Mouse (Mus musculus) CH12.LX (cell line): ENCODE measurements around the gene Vsir. TPM values are rescaled to one million over a fixed set of nuclear protein-coding genes. Genes with fewer than 3 reads are reported as not detected.

Experiments used
- DNase-seq: peaks from one replicate; pipeline ENCODE4 v3.0.0-alpha.2; 2013; ENCODE audit errors: extremely low read depth
- H3K27ac ChIP-seq: 2 replicates; pipeline ENCODE4 v1.5.1; 2012; ENCODE audit warnings: low read depth, mild to moderate bottlenecking, control low read depth, moderate library complexity; ENCODE audit not compliant: insufficient read depth
- H3K27me3 ChIP-seq: replicated peaks from 2 replicates; pipeline ENCODE3; 2012; ENCODE audit warnings: inconsistent platforms
- H3K36me3 ChIP-seq, 2 experiments: replicated peaks in 1 of 2; 2 replicates each; pipeline versions ENCODE3 to v1.6.1; 2012; ENCODE audit warnings: inconsistent platforms in 1 of 2, low read length in 1 of 2, mild to moderate bottlenecking in 1 of 2, mixed read lengths in 1 of 2, moderate library complexity in 1 of 2; ENCODE audit not compliant: control insufficient read depth in 1 of 2, insufficient read depth in 1 of 2
- H3K4me1 ChIP-seq, 2 experiments: 2 replicates each; pipeline ENCODE4 v1.6.1; 2012; ENCODE audit warnings: inconsistent platforms in 1 of 2, moderate library complexity in 1 of 2; ENCODE audit not compliant: insufficient read depth in 2 of 2, control insufficient read depth in 1 of 2
- H3K4me2 ChIP-seq: 2 replicates; pipeline ENCODE4 v1.6.1; 2012; ENCODE audit warnings: low read depth, mild to moderate bottlenecking, control low read depth; ENCODE audit not compliant: poor library complexity, insufficient read depth, severe bottlenecking
- H3K4me3 ChIP-seq, 3 experiments: fragments of 150-350 bp in 1 of 3; sonication (generic) in 1 of 3; replicated peaks in 1 of 3; 2 replicates each; pipeline versions ENCODE3 to v1.5.1; 2011 to 2012; ENCODE audit warnings: low read depth in 2 of 3, low read length in 2 of 3, mild to moderate bottlenecking in 2 of 3, moderate library complexity in 2 of 3, control low read depth in 1 of 3, improper control_type of control experiment in 1 of 3, inconsistent platforms in 1 of 3, mixed read lengths in 1 of 3; ENCODE audit not compliant: poor library complexity in 1 of 3
- H3K79me2 ChIP-seq: replicated peaks from 2 replicates; pipeline ENCODE4 v1.6.1; 2012; ENCODE audit warnings: mild to moderate bottlenecking, moderate library complexity; ENCODE audit not compliant: control insufficient read depth, poor library complexity, insufficient read depth, severe bottlenecking; ENCODE audit errors: extremely low read depth
- H3K9ac ChIP-seq: 2 replicates; pipeline ENCODE4 v1.6.1; 2012; ENCODE audit warnings: low read depth, mild to moderate bottlenecking, control low read depth, moderate library complexity; ENCODE audit not compliant: insufficient read depth
- H3K9me3 ChIP-seq: replicated peaks from 2 replicates; pipeline ENCODE3; 2012; ENCODE audit warnings: low read length, inconsistent platforms, mixed read lengths
- CHD2 ChIP-seq: IDR thresholded peaks from 2 replicates; pipeline ENCODE4 v1.6.1; 2011; ENCODE audit warnings: low read length, improper control_type of control experiment
- CTCF ChIP-seq, 2 experiments: IDR thresholded peaks in 1 of 2; conservative IDR thresholded peaks in 1 of 2; 2 replicates each; pipeline ENCODE4 v1.5.1; 2011 to 2012; ENCODE audit warnings: low read depth in 2 of 2, low read length in 2 of 2, improper control_type of control experiment in 1 of 2, inconsistent platforms in 1 of 2, mild to moderate bottlenecking in 1 of 2, moderate library complexity in 1 of 2
- E2F4 ChIP-seq: IDR thresholded peaks from 2 replicates; pipeline ENCODE4 v1.6.1; 2011; ENCODE audit warnings: low read depth, low read length, improper control_type of control experiment; ENCODE audit not compliant: insufficient replicate concordance
- ELF1 ChIP-seq: IDR thresholded peaks from 2 replicates; pipeline ENCODE4 v1.6.1; 2014; ENCODE audit warnings: low read depth, mild to moderate bottlenecking, inconsistent platforms, low read length, improper control_type of control experiment
- GABPA ChIP-seq: IDR thresholded peaks from 2 replicates; pipeline ENCODE4 v1.6.1; 2012; ENCODE audit warnings: low read depth, low read length, improper control_type of control experiment, inconsistent platforms; ENCODE audit not compliant: insufficient replicate concordance
- KAT2A ChIP-seq: IDR thresholded peaks from 2 replicates; pipeline ENCODE4 v1.6.1; 2012; ENCODE audit warnings: low read length, improper control_type of control experiment, inconsistent platforms; ENCODE audit not compliant: insufficient replicate concordance
- MAFK ChIP-seq: IDR thresholded peaks from 2 replicates; pipeline ENCODE4 v1.6.1; 2011; ENCODE audit warnings: low read length, improper control_type of control experiment; ENCODE audit not compliant: insufficient replicate concordance
- MAX ChIP-seq: IDR thresholded peaks from 2 replicates; pipeline ENCODE4 v1.6.1; 2011; ENCODE audit warnings: low read length, improper control_type of control experiment
- MEF2A ChIP-seq: IDR thresholded peaks from 2 replicates; pipeline ENCODE4 v1.6.1; 2014; ENCODE audit warnings: low read depth, mild to moderate bottlenecking, inconsistent platforms, low read length, improper control_type of control experiment, borderline replicate concordance
- MXI1 ChIP-seq: IDR thresholded peaks from 2 replicates; pipeline ENCODE4 v1.6.1; 2011; ENCODE audit warnings: mild to moderate bottlenecking, low read depth, low read length, improper control_type of control experiment
- MYC ChIP-seq: IDR thresholded peaks from 2 replicates; pipeline ENCODE4 v1.6.1; 2011; ENCODE audit warnings: low read depth, mild to moderate bottlenecking, improper control_type of control experiment, low read length
- NELFE ChIP-seq: IDR thresholded peaks from 2 replicates; pipeline ENCODE4 v1.6.1; 2011; ENCODE audit warnings: low read depth, low read length, improper control_type of control experiment
- NRF1 ChIP-seq: IDR thresholded peaks from 2 replicates; pipeline ENCODE4 v1.6.1; 2014; ENCODE audit warnings: low read depth, mild to moderate bottlenecking, inconsistent platforms, low read length, improper control_type of control experiment, moderate library complexity
- PAX5 ChIP-seq: IDR thresholded peaks from 2 replicates; pipeline ENCODE4 v1.6.1; 2012; ENCODE audit warnings: low read length, inconsistent platforms, mixed read lengths
- POLR2AphosphoS2 ChIP-seq: IDR thresholded peaks from 2 replicates; pipeline ENCODE4 v1.6.1; 2011; ENCODE audit warnings: low read depth, low read length, improper control_type of control experiment
- RAD21 ChIP-seq: IDR thresholded peaks from 2 replicates; pipeline ENCODE4 v1.6.1; 2011; ENCODE audit warnings: low read depth, mild to moderate bottlenecking, low read length, improper control_type of control experiment, moderate library complexity
- TBP ChIP-seq: conservative IDR thresholded peaks from 2 replicates; pipeline ENCODE4 v1.6.1; 2011; ENCODE audit warnings: low read depth, low read length, improper control_type of control experiment
- UBTF ChIP-seq: IDR thresholded peaks from 2 replicates; pipeline ENCODE4 v1.6.1; 2012; ENCODE audit warnings: low read depth, mild to moderate bottlenecking, inconsistent platforms, low read length, improper control_type of control experiment, moderate library complexity
- USF1 ChIP-seq: IDR thresholded peaks from 2 replicates; pipeline ENCODE4 v1.6.1; 2014; ENCODE audit warnings: low read depth, mild to moderate bottlenecking, inconsistent platforms, low read length, improper control_type of control experiment
- ZC3H11A ChIP-seq: IDR thresholded peaks from 2 replicates; pipeline ENCODE4 v1.6.1; 2012; ENCODE audit warnings: low read depth, mild to moderate bottlenecking, inconsistent platforms, low read length, improper control_type of control experiment
- ZMIZ1 ChIP-seq: IDR thresholded peaks from 2 replicates; pipeline ENCODE4 v1.6.1; 2012; ENCODE audit warnings: low read depth, mild to moderate bottlenecking, inconsistent platforms, low read length, improper control_type of control experiment
- ZNF384 ChIP-seq: IDR thresholded peaks from 2 replicates; pipeline ENCODE4 v1.6.1; 2012; ENCODE audit warnings: low read depth, low read length, improper control_type of control experiment, inconsistent platforms
- dilution Hi-C: fragments of 300-500 bp; cut with MboI; formaldehyde crosslinking; loops from 2 replicates; pipeline ENCODE4 v1.14.3; 2020; ENCODE audit warnings: low sequenced_read_pairs; ENCODE audit not compliant: extremely low pct_unique_long_range_greater_than_20kb, extremely low pct_ligation_motif_present
- in situ Hi-C: fragments of 300-500 bp; cut with MboI; formaldehyde crosslinking; loops from 3 replicates; pipeline ENCODE4 v1.14.3; 2019; ENCODE audit warnings: low sequenced_read_pairs, low pct_ligation_motif_present, low pct_unique_long_range_greater_than_20kb, mixed read lengths
- polyA plus RNA-seq: library from polyadenylated mRNA; unstranded; fragments of >175 nt; gene quantifications from 2 replicates; pipeline ENCODE4 v1.2.1, GENCODE M21; 2012; ENCODE audit warnings: low read depth; ENCODE audit not compliant: insufficient read length
- total RNA-seq, 2 experiments: library from RNA; depleted of rRNA; stranded (reverse); fragments of 300-350 nt in 1 of 2; fragments of >200 nt in 1 of 2; gene quantifications; 2 replicates each; pipeline ENCODE4 v1.2.3; 2012 to 2014

Gene Vsir
- total and polyA plus RNA-seq, 3 experiments = 4.7 to 9.5 (median 5.5) TPM

- Histone ChIP-seq H3K36me3 (peaks cover 10% of the 10 kb centered on the region in 2 experiments), H3K27ac (no peak overlapping the region), H3K79me2 (no peaks in the 10 kb centered on the region), H3K4me1 (peaks cover 14 to 16% of the 10 kb centered on the region in 2 experiments), H3K4me2 (no peak overlapping the region), H3K4me3 (no peak overlapping the region), H3K9me3 (no peaks in the 10 kb centered on the region), H3K27me3 (no peaks in the 10 kb centered on the region), H3K9ac (no peak overlapping the region)
- TF ChIP-seq CHD2 (no peak), POLR2AphosphoS2 (no peak), UBTF (no peak), MAX (no peak), KAT2A (no peak), PAX5 (no peak), NRF1 (no peak)
- DNase-seq = no peak
- in situ Hi-C loops = loop anchor here (5.0 kb wide), 1 partner anchor 37 kb away; no protein-coding TSS in a partner anchor
- dilution Hi-C loops = no loop called here
Measured at GRCm38 (mm10) chr10:60354881-60355677, 8.4 kb downstream of the Vsir start.

- no peak for DNase-seq
- dilution Hi-C loops = no loop called here
- no peaks in the 10 kb centered on the region for H3K79me2 ChIP-seq
- H3K9ac ChIP-seq = no peak overlapping the region
- no peaks in the 10 kb centered on the region; a peak in 1 of 4 replicates for H3K4me1 ChIP-seq
- in situ Hi-C loops = no loop called here
- no peak overlapping the region for H3K27ac ChIP-seq
- H3K4me3 ChIP-seq = no peak overlapping the region
- TF ChIP-seq ZNF384 (no peak), NRF1 (no peak), USF1 (no peak), MAFK (no peak), MEF2A (no peak), E2F4 (no peak), UBTF (no peak), ZC3H11A (no peak), ELF1 (no peak), RAD21 (no peak), CTCF (conservative IDR thresholded peaks at IDR 0.05 in 1 of 2, IDR thresholded peaks at IDR 0.05 in 1 of 2; ENCODE audit: low read depth in 2 of 2, low read length in 2 of 2) (no peak), NELFE (no peak), PAX5 (no peak), GABPA (no peak), MXI1 (no peak), MYC (no peak), TBP (no peak), KAT2A (no peak), ZMIZ1 (no peak)
- H3K9me3 ChIP-seq = no peaks in the 10 kb centered on the region
- no peaks in the 10 kb centered on the region for H3K27me3 ChIP-seq
- no peak overlapping the region for H3K4me2 ChIP-seq
- H3K36me3 ChIP-seq = peaks cover 10 to 15% of the 10 kb centered on the region in 2 experiments
Measured at GRCm38 (mm10) chr10:60357441-60357840, 10.8 kb downstream of the Vsir start.
